In genomic region chr11:31373438-31373837, GRCm38 (mm10) we compare ENCODE assay signal across 8 mouse cellular contexts. TPM values are rescaled to one million over a fixed set of nuclear protein-coding genes. Genes with fewer than 3 reads are reported as not detected.
DNase-seq lines count a peak whose midpoint lies in the region; ATAC-seq and TF ChIP-seq lines count a peak whose summit lies in the region.

No protein-coding gene starts in this region.

- H3K27me3 ChIP-seq in hindbrain, embryonic 10.5 days (ENCODE audit: insufficient read depth, poor library complexity, severe bottlenecking): peaks cover 40% of the 10 kb centered on the region
- H3K27me3 ChIP-seq in hindbrain, embryonic 13.5 days: peaks cover 45% of the 10 kb centered on the region
- H3K27me3 ChIP-seq in hindbrain, postnatal 0 days (ENCODE audit: insufficient read depth, low read length): peaks cover 10% of the 10 kb centered on the region; the same call in 1 of the 2 replicates

- no peak overlapping the region for H3K4me2 ChIP-seq in hindbrain, embryonic 13.5 days
- H3K4me2 ChIP-seq in hindbrain, postnatal 0 days (ENCODE audit: low read depth, low read length): no peak overlapping the region

- peak; percentile 41 for DNase-seq in hindbrain, embryonic 10.5 days (ENCODE audit: low spot score)
- DNase-seq in CD4-positive helper T cell, adult 2 months (ENCODE audit: low read depth, low spot score): peak; percentile 57
- DNase-seq in adrenal gland, adult 8-10 months: peak; percentile 12
- peak; percentile 30 for DNase-seq in hindbrain, postnatal 0 days (ENCODE audit: low spot score)
- DNase-seq in lung, postnatal 14 days: peak; percentile 60
- peak; percentile 14 for DNase-seq in yolk sac, embryonic 10.5 days (ENCODE audit: low spot score)
- DNase-seq in layer of hippocampus, adult 9-11 months: no peak

- no peak for ATAC-seq in hindbrain, embryonic 13.5 days (ENCODE audit: low FRiP score)
- ATAC-seq in hindbrain, postnatal 0 days: no peak

- H3K4me3 ChIP-seq in hindbrain, embryonic 10.5 days: no peak overlapping the region
- H3K4me3 ChIP-seq in hindbrain, embryonic 13.5 days: no peak overlapping the region
- H3K4me3 ChIP-seq in hindbrain, postnatal 0 days (ENCODE audit: low read length): no peak overlapping the region

- no peaks in the 10 kb centered on the region for H3K36me3 ChIP-seq in hindbrain, embryonic 10.5 days
- no peaks in the 10 kb centered on the region for H3K36me3 ChIP-seq in hindbrain, embryonic 13.5 days
- no peaks in the 10 kb centered on the region for H3K36me3 ChIP-seq in hindbrain, postnatal 0 days (ENCODE audit: insufficient read depth, low read length)

- H3K27ac ChIP-seq in hindbrain, embryonic 10.5 days: no peak overlapping the region
- H3K27ac ChIP-seq in hindbrain, embryonic 13.5 days: no peak overlapping the region
- no peak overlapping the region for H3K27ac ChIP-seq in hindbrain, postnatal 0 days

- TF ChIP-seq CTCF in hindbrain, postnatal 0 days (IDR thresholded peaks at IDR 0.05; ENCODE audit: low read depth): peak; percentile 69

- peaks cover 26% of the 10 kb centered on the region for H3K4me1 ChIP-seq in hindbrain, embryonic 10.5 days (replicated peaks)
- H3K4me1 ChIP-seq in hindbrain, embryonic 13.5 days (replicated peaks): peaks cover 25% of the 10 kb centered on the region
- peaks cover 10% of the 10 kb centered on the region for H3K4me1 ChIP-seq in hindbrain, postnatal 0 days (ENCODE audit: insufficient read depth, low read length)

- no peak overlapping the region for H3K9ac ChIP-seq in hindbrain, embryonic 13.5 days
- H3K9ac ChIP-seq in hindbrain, postnatal 0 days (replicated peaks; ENCODE audit: low read length): no peak overlapping the region

- 67% methylated on average over 7 of the region's 7 CpGs for WGBS in hindbrain, embryonic 10.5 days
- 69% methylated on average over 7 of the region's 7 CpGs for WGBS in hindbrain, embryonic 13.5 days
- 79% methylated on average over 7 of the region's 7 CpGs for WGBS in hindbrain, postnatal 0 days

- no peaks in the 10 kb centered on the region for H3K9me3 ChIP-seq in hindbrain, embryonic 10.5 days
- H3K9me3 ChIP-seq in hindbrain, embryonic 13.5 days: peaks cover 3% of the 10 kb centered on the region; the same call in 1 of the 2 replicates
- no peaks in the 10 kb centered on the region for H3K9me3 ChIP-seq in hindbrain, postnatal 0 days (ENCODE audit: low read length)

RNA-seq across cellular contexts. Expression of gene Stc2, which starts 3.6 kb away (rescaled TPM):
- polyA plus RNA-seq in hindbrain, embryonic 10.5 days (2016; fragmentation: Nextera tagmentation; extraction: Ambion mirVana): 0.90 and 1.5 TPM in 2 replicates
- 0.65 and 0.80 TPM in 2 replicates for polyA plus RNA-seq in hindbrain, embryonic 13.5 days (2015; fragmentation: Nextera tagmentation; extraction: Ambion mirVana)
- 1 to 10 TPM in 2 of 4 experiments, under 1 TPM in 2; 0.67 to 2.3 (median 1.3) TPM for total RNA-seq in adrenal gland, adult 8-10 months (2022)
- total RNA-seq in hindbrain, postnatal 0 days (2014; rRNA removed): 3.2 and 4.0 TPM in 2 replicates
- polyA plus RNA-seq in hindbrain, postnatal 0 days (2015; fragmentation: Nextera tagmentation; extraction: Ambion mirVana): 1.2 and 1.3 TPM in 2 replicates
